Mouse (Mus musculus) T-helper 1 cell (primary cell): Measurements from ENCODE around the gene Pacsin2.
"Not testable (repeated sequence)": the region's sequence is repeated elsewhere in the genome, so short reads cannot be mapped to it uniquely, and the experiment has no call there.

ENCODE experiments used
- in situ Hi-C: fragments of 300-600 bp; cut with MboI, MseI; formaldehyde crosslinking; loops from one replicate; pipeline ENCODE4 v1.15.1; 2025; ENCODE audit warnings: high pct_unique_total_duplicates

The Pacsin2 gene

DNA sequence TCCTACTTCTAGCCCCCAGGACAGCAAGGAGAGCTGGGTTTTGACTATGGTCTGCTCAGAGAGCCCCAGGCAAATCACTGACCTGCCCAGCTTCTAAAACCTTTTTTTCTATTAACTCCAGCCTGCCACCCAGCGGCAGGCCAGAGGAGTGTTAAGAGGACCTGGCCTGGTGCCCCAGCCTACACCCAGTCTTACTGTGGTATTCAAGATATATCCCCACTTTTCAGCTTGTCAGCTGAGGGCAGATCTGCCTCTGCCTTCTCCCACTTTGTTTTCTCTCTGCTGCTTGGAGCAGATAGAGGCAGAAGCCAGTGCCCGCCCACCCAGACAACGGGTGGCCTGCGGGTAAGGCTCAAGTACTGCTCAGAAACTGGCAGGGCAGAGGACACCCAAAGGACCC, 89.3 kb downstream of the Pacsin2 start:
- in situ Hi-C loops: loop anchor here (10.0 kb wide), 1 partner anchor 110 kb away; no protein-coding TSS in a partner anchor

DNA sequence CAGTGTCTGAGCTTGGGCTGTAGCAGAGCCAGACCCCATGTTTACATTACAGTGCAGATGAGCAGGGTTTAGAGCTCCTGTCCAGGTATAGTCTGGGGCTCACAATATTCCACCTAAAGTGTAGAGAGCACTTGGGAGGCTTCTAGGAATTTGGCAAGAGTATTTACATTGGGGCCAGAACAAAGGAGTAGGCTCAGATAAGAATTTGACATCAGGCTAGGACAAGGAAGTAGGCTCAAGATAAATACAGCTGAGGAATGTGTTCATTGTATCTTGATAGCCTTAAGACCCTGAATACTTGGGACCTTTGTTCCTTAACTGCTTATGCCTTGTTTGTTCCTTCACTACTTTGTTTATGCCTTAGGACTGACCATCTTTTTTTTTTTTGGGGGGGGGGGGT, 90.3 kb downstream of the Pacsin2 start:
- in situ Hi-C loops: loop anchor here (10.0 kb wide), 1 partner anchor 111 kb away; no protein-coding TSS in a partner anchor

DNA sequence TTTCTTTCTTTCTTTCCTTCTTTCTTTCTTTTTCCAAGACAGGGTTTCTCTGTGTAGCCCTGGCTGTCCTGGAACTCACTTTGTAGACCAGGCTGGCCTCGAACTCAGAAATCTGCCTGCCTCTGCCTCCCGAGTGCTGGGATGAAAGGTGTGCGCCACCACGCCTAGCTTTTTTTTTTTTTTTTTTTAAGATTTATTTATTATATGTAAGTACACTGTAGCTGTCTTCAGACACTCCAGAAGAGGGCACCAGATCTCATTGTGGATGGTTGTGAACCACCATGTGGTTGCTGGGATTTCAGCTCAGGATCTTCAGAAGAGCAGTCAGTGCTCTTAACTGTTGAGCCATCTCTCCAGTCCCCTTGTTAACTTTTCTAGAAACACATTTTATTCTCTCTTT, 95.7 kb downstream of the Pacsin2 start:
- in situ Hi-C loops: not testable (repeated sequence)

DNA sequence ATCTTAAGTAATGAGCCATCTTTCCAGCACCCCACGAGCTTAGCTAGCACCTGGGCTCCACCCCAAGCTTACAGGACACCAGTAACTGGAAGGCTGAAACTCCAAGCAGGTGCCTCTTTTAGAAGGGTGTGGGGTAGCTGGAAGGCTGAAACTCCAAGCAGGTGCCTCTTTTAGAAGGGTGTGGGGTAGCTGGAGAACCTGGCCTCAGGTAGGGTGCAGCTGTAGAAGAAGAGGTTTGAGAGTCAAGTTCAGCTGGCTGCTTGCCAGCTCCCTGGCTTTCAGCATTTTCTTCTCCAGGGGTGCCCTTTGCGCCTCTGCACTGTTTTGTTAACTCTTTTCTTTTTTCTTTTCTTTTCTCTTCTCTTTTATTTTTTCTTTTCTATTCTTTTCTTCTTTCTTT, 96.1 kb downstream of the Pacsin2 start:
- in situ Hi-C loops: no loop called here

DNA sequence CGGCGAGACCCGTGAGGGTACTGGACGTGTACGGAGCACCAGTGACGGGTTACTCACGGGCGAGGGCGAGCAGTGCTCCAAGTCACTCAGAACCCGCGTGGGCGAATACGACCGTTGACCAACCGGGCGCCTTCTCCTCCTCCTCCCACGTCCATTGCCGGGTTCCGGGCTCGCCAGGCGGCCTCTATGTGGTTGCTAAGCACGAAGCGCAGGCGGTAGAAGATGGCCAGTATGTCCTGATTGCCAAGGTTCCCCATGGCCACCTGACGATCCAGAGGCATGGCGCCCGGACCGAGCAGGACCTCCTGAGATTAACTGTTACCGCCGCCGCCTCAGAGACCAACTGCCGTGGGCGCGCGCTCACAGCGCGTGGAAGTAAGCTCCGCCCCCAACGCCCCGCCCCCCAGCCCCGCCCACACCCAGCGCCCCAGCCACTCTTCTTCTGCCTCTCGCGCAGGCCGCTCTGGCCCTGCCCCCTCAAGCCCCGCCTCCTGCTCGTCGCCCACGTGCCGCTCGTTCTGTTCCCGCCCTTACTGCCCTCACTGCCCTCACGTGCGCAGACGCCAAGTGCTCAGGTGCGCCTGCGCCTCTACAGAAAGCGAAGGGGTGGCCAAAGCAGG, 97.4 kb downstream of the Pacsin2 start:
- in situ Hi-C loops: no loop called here

DNA sequence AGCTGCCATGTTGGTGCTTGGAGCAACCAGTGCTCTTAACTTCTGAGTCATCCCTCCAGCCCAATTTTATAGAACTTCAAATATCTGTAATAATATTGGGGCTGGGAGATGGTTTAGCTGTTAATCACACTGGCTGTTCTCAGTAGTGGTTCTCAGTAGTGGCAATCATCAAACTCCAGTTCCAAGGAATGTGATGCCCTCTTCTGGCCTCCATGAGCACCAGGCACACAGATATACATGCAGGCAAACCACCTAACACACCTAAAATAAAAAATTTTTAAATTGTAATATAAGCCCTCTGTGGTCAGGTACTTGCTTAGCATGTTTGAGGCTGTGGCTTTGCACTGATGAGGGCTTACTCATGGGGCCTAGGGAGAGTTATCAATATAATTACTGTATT, 98.7 kb downstream of the Pacsin2 start:
- in situ Hi-C loops: no loop called here

DNA sequence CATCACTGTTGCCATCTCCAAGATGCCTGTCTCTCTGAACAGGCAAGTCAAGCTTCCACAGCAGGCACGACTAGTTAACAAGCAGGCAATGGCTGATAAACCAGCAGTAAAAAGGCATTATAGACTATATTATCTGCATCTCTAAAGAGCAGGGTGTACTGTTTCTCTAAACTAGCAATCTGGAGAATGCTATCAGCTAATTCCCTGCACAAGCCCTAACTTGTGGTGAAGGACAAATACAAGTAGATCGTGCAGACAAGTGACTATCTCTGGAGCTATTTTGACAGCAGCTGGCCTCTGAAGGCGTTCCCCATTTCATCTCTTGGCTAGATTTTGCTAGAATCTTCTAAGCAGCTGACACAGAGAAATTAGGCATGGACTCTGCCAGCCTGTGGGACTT, 100.2 kb downstream of the Pacsin2 start:
- in situ Hi-C loops: no loop called here

DNA sequence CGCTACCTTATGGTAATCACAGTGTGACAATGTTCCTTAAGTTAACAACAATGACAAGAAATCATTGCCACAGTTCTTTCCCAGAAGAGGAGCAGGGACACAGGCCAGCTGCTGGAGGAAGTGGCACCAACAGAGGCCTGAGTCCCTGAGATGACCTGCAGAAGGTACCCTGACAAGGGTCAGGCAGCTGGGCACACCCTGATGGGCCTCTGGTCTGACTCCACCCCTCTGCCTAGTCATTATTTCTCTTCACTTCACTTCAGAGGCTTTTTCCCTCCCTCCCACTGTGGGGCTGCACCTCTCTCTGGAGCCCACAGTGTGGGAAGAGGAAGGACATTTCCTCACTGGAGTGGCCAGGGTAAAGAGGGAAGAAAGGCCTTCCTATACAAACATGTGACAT, 101.6 kb downstream of the Pacsin2 start:
- in situ Hi-C loops: not testable (repeated sequence)

DNA sequence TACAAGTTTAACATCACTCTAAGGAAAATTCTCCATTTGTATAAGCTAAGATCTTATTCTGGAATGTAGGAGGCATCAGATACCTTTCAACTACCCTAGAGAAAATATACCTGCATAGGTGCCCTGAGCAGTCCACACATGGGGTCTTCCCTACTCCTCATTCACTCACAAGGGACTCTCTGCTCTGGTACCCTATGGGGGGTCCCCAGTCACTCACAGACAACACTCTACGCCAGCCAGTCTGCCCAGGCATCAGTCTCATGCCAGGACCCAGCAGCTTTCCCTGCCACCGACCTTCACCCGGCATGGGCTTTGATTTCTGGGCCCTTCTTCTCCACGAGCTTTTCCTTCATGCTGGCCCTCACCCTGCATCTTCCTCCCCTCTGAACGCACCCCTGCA, 103.5 kb downstream of the Pacsin2 start:
- in situ Hi-C loops: not testable (repeated sequence)

DNA sequence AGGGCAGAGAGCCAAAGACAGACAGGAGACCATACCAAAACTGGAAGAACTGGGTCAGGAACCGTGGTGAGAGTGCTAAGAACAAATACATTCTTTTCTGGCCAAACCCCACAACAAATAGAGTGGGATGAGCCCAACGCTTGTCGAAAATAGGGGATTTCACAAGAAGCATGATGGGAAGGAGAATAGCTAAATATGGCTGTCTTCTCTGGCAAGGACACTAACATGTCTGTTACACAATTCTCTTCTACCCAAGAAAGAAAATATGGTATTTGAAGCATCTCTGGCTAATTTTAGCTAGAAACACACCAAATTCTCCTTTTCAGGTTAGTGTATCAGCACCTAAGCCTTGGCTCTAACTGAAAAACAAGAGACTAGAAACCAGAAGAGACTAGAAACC, 104.3 kb downstream of the Pacsin2 start:
- in situ Hi-C loops: no loop called here

DNA sequence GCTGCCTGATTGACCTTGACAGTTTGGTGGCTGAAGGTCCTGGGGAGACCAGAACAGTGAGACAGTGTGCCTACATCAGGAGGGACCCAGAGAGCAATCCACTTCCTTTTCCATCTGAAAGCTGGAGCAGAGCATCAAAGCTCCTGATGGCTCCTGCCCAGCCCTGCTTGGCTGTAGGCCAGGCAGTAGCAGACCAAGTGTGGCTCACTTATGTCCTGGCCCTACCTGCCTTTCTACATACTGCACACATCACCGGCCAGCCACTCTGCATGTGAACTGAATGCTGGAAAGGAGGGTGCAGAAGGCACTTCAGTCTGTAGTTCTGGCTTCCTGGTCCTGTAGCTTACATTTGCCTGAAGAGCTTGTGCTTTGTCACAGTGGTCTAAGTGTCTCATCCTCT, 105.9 kb downstream of the Pacsin2 start:
- in situ Hi-C loops: no loop called here

DNA sequence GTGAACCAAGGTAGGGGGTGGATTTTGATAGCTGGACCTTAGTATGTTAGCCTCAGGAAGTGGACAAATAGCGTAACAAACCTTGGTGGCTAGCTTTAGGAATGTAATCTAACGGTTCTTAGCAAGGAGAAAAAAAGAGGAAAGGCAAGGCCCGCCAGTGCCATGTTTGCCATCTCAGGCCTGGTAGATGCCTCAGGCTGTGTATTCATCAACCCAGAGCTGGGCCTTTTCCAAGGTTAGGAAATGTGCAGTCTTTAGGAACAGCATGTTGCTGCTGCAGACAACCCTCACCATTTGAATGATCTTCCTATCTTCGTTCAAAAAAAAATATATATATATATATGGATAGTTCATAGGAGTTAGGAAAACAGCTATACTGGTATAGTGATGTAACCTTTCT, 112.9 kb downstream of the Pacsin2 start:
- in situ Hi-C loops: no loop called here

DNA sequence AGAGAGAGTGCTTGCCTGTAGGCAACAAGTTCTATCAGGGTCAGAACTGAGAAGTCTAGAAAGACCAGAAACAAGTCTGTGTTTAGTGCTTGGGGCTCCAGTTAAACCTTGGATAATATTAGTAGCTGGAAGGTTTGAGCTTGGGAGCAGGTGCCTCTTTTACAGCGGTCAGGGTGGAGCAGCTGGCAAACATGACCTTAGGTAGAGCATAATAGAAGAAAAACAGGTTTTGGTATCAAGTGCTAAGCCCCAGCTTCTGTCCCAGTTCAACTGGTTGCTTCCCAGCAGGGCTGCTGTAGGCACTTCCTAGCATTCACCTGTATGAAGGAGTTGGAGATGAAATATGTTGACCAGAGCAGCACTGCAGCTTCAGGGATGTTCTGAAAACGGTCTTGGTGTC, 113.5 kb downstream of the Pacsin2 start:
- in situ Hi-C loops: no loop called here

DNA sequence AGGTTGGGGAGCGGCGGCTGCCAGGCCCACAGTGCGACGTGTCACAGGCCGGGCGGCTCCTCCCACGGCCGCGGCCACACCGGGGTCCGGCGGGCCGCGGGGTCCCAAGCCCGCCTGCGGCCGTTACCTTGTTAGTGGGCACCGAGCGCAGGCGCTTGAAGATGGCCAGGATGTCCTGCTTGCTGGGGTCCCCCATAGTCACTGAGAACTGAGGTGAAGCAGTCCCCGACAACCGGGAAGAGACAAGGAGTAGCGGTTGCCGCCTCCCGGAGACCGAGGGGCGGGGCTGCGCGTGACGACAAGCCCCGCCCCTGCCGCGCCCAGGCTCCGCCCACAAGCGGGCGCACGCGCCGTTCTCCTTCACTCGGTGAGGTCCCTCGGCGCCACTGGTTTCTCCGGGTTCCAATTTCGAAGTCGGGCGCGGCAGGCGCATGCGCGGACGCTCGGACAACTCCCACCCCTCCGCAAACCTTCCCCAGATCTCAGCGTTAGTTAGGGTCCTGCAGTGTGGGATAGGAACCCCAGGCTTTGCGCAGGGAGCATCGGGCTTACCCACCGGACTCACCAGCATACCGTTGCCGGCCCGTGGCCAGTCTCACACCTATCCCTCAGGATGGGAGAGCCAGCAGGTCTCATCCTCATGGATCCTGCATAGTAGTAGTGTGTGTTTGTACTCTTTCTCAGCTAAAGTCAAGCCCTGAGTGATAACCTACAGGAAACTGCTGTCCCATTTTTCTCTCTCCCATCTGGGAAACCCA, 114.3 kb downstream of the Pacsin2 start, which contains the start of gene Arfgap3:
TSS of gene Arfgap3 (minus strand) at position 294 of the 758 bp plus-strand sequence.
- in situ Hi-C loops: no loop called here

DNA sequence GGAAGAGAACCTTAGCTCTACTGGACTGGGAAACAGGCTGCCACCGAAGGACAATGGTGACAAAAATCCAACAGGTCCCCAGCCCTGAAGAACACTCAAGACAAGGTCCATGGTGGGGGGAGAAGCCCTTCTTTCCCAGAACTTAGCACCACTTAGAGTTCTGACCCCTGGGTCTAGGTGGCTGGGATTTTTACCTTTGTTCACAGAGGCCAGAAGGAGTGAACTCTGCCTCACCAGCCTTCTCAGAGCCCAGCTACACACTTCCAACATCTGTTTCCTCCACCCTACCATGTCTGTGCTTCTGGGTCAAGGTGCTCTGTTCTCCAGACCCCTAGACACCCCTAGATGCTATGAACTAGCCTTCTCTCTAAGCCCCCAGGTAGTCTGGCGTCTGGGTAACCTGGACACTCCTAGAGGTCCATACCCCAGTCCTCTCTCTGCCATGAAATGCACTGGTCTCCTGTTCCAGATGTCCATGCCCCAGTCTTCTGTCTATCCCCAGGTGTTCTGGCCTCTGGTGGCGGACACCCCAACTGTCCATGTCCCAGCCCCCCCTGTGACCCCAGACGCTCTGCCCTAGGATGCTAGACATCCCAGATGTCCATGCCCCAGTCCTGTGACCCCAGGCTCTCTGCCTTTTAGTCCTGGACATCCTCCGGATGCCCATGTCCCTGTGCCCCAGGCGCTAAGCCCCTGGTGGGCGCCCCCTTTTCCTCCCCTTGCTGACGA, 115.0 kb downstream of the Pacsin2 start:
- in situ Hi-C loops: no loop called here

DNA sequence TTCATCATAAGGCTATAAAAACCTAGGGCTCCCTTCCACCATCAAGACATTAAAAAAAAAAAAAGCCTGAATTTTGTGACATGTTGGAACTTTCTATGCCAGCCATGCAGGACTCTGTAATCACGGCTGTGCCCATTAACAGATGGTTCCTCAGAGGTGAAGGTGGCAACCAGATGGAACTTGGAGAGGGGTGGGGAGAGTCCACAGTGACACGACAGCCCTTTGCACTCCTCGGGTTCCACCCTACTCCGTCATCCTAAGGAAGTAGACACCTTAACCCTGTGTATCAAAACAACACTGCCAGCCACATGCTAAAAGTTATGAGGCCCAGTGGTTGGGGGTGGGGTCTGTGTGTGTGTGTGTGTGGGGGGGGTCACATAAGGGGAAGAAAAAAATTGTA, 115.7 kb downstream of the Pacsin2 start:
- in situ Hi-C loops: no loop called here

DNA sequence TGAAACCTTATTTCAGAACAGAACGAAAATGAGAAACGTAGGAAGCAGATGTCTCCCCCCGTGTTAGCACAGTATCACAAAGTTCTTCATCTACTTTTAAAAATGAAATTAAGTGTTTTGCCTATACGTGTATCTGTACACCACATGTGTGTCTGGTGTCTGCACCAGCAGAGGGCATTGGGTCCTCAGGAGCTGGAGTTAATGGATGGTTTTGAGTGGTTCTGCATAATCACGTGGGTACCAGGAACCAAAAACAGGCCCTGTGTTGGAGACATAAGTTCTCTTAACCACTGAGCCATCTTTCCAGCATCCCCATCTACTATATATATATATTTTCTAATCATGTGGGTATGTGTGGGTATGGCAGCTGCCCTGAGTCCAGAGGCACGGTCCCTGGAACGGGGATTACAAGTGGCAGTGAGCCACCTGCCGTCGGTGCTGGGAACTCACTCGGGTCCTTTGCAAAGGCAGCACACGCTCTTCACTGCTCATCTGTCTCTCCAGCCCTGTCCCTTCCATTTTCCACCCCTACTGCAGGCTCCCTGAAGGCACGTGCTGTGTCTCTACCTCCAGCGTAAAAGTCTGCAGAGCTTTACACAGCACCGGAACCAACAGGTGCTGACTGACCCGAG, 118.4 kb downstream of the Pacsin2 start:
- in situ Hi-C loops: no loop called here

DNA sequence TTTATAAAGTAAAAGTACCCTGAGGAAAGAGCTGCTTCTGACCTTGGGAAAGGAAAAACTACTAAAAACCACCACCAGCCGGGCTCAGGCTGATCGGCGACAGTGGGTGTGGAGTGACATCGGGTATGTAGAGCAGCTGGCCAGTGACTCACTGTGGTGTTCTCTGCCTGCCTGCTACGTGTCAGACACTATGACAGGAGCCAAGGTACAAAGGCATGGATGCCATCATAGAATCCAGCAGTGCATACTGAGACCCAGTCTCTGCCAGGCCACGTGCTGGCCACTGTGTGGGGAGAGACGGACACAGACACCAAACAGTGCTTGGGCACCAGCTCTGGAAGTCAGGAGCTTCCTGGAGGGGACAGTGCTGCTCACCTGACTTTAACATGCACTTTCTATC, 119.5 kb downstream of the Pacsin2 start:
- in situ Hi-C loops: no loop called here

DNA sequence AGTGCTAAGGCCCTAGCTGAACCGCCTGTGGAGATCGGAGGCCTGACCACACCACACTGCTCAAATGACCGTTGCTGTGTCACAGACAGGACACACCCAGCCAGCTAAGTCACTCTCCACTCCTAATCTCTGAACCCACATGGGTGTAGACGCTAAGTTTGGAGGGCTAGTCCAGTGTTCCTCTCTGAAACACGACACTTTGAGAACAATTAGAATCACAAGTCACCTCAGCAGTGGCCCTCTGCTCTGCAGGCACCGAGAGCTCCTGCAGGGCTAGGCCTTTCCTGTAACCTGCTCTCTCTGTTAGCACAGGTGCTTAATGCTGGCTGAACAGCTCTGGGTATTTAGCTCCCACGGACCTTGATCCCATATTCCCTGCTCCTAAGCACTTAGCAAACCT, 120.2 kb downstream of the Pacsin2 start:
- in situ Hi-C loops: no loop called here

DNA sequence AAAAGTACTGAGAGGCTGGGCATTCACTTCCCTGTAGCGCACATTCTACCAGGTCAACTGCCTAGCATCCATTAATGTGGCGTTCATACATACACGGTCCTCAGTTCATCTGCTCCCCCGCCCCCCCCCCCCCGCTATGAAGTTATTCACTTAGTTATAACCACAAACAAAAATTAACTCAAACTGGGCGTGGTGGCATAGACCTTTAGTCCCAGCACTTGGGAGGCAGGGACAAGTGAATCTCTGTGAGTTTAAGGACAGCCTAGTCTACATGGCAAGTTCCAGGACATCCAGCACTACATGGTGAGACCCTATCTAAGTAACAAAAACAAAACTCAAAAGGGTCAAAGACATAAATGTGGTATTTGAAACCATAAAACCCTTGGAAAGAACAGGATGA, 125.5 kb downstream of the Pacsin2 start:
- in situ Hi-C loops: no loop called here

DNA sequence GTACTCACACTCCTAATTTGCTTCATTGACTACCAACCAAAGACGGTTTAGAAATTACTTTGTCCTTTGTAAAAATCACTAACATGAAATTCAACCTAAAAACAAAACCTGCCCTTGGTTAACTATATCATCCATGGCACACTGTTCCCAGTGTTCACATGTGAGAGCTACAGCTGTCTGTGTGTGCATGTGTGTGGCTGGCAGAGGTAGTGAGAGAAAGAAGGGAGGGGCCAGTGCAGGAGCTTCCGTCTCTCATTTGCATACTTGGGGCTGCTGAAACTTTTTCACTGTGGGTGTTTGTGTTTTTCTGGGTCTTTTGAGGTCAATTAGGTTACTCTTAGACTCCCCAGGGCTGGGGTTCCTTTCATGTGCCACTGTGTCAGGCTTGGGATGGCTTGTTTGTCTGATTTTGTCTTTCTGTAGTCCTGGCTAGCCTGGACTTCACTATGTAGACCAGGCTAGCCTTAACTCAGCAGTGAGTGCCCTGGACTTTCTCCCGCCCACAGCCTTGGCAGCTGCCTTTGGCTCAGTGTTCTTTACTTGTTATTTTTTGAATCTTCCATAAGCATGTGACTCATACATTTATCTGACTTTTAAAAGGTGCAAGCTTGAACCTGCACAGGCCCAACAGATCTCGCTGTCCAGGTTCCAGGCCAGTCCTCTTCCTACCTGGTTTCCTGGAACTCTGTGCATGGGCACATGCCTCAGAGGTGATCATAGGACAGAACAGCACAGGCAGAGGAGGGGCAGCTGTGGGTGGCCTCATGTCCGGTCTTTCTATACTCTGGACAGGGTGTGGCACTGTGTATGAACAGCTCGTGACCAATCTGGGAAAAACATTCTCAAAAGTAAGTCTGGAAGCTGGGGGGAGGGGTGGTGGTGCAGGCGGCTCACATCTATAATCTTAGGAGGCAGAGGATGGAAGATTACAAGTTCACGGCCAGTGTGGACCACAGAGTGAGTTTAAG, 126.2 kb downstream of the Pacsin2 start:
- in situ Hi-C loops: no loop called here
